Mouse (Mus musculus) embryonic fibroblast, embryonic 13.5 days (primary cell): ENCODE data around the gene Plxnc1. TPM values are rescaled to one million over a fixed set of nuclear protein-coding genes. Genes with fewer than 3 reads are reported as not detected.

Experiments
- H3K27ac ChIP-seq: 2 replicates; pipeline ENCODE4 v1.5.1; 2012; ENCODE audit warnings: low read length, control low read depth, inconsistent platforms; ENCODE audit not compliant: insufficient read depth
- H3K4me1 ChIP-seq: 2 replicates; pipeline ENCODE4 v1.6.1; 2011; ENCODE audit warnings: low read length; ENCODE audit not compliant: control insufficient read depth, insufficient read depth
- H3K4me3 ChIP-seq: 2 replicates; pipeline ENCODE4 v1.5.1; 2011; ENCODE audit warnings: mild to moderate bottlenecking, control low read depth, low read length; ENCODE audit not compliant: insufficient read depth
- CTCF ChIP-seq: IDR thresholded peaks from 2 replicates; pipeline ENCODE4 v1.5.1; 2011; ENCODE audit warnings: mild to moderate bottlenecking, control low read depth, low read length, moderate library complexity, borderline replicate concordance; ENCODE audit not compliant: insufficient read depth
- POLR2A ChIP-seq: IDR thresholded peaks from 2 replicates; pipeline ENCODE4 v1.6.1; 2011; ENCODE audit warnings: low read depth, mild to moderate bottlenecking, control low read depth, low read length, moderate library complexity
- polyA plus RNA-seq: library from polyadenylated mRNA; stranded (reverse); fragments of >200 nt; gene quantifications from 2 replicates; pipeline ENCODE4 v1.2.4, GENCODE M21; 2011; ENCODE audit warnings: low read depth; ENCODE audit not compliant: missing spikeins, insufficient read length

Gene Plxnc1
- polyA plus RNA-seq, 1 experiment = 16.5 TPM

DNA sequence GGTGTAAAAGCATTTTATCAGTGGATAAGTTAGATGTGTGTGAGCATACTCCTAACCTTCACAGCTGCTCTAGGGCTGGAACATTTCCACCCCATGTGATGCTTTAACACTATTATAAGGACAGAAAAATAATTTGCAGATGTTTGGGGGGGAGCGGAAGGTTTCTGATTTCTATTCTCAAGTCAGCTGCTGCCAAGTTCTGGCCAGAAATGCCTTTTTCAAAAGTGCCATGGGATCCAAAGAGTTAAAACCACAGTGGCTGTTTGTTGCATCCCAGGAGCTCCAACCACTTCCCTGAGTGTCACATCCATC lies 139.8 kb downstream of the Plxnc1 start:
- H3K4me3 ChIP-seq = no peak overlapping the region
- H3K27ac ChIP-seq = peak overlapping the region; percentile 58; the same call in 1 of the 2 replicates
- H3K4me1 ChIP-seq = peaks cover 17% of the 10 kb centered on the region
- TF ChIP-seq CTCF (no peak), POLR2A (no peak)

DNA sequence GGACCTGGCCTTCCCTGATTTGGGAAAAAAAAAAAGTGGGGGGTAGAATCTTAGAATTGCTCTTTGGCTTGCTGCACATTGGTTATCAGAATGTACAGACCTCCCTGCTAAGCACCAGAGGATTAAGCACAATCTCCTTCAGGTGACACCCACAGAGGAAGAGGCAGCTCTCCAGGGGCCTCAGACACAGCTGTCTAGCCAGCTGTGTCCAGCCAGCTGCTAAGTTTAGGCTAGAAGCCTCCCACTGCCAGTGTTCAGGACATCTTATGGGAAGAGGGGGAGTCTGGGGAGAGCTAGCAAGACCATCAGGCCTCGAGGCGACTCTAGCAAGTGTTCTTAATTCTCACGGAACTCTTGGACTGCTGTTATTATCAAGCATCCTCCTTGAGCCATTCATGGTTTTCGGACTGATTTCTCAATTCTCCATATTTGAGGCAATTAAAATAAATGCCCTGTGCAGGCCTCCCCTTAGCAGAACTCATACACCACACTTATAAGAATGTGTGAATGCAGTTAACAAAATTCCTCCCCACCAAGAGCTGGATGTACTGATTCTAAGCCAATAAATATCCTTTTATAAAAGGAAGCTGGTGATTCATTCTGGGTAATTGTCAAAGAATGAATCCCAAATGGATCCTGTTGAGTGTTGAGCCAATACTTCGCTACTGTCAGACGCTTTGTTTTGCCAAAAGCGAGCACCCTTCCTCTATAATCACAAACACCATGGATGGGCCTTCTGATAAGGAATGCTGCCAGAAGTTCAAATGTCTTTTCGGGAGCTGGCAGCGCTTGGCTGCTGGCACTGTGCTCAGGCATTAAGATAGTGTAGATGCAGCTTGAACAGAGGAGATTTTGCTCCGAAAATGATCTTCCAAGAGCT lies 140.4 kb downstream of the Plxnc1 start:
- no peak for TF ChIP-seq POLR2A
- TF ChIP-seq CTCF = no peak
- Histone ChIP-seq H3K4me1 (peaks cover 17% of the 10 kb centered on the region), H3K4me3 (no peak overlapping the region), H3K27ac (peak overlapping the region; percentile 73)

DNA sequence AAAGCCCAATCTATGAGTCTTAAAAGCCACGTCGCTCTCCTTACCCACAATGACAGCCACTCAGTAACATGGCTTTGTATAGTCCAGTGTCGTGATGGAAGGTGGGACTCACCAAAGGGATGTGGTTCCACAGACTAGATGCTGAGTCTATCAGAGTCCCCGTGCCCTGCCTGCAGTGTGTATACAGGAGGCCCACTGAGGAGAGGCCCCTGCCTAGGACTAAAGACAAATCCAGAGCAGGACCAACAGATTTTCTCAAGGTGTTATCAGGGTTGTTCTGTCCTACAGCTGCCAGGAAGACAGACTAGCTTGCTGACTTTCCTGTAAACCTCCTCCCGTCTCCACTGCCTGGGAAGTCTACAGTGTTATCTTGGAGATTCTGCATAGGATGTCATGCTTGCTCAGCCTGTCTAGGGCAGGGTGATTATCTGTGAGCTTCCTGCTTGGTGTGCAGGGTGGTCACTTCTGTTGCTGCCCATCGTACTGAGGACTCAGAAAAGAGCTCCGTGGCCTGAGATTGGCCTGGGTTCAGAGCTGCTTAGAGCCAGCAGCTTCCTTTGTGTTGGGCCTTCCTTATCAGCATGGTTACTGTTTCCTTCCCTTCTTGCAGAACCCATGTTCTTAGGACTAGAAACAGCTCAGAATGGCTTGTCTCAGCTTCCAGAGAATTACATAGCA lies 143.8 kb downstream of the Plxnc1 start:
- Histone ChIP-seq H3K4me1 (peaks cover 17% of the 10 kb centered on the region), H3K4me3 (no peak overlapping the region), H3K27ac (no peak overlapping the region)
- TF ChIP-seq POLR2A = no peak
- no peak for TF ChIP-seq CTCF

DNA sequence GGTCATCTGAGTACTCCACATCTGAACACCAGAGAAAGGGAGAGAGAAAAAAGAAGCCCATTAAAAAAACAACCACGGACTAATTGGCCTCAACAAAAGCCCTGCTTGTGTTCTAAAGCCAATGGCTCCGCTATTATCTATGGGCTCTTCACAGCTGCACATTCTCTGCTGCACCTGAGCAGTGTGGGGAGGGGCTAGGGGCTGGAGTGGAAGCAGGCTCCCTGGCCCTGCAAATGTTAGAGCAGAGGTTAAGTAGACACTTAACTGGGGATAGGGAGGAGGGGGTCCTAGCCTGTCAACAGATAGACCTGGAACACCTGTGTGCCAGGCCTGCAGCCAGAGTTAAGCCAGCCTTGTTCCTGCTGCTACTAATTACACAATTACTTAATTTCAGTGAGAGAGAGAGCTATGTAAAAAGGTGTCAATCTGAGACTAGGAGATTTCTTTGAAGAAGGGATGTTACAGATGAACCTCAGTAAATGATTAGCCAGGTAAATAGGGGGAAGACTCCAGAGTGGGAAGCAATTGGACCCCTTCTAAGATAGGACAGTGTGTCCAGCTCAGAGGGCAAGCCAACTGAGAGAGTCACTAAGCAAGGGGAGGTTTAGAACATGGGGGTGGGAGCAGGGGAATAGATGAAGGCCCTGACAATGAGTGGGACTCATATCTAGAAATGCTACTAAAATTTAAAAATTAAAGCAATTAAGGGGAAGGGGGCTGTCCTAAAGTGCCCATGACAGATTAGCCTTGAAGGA lies 145.0 kb downstream of the Plxnc1 start:
- Histone ChIP-seq H3K4me1 (peaks cover 11% of the 10 kb centered on the region), H3K27ac (no peak overlapping the region), H3K4me3 (no peak overlapping the region)
- TF ChIP-seq CTCF (no peak), POLR2A (no peak)

DNA sequence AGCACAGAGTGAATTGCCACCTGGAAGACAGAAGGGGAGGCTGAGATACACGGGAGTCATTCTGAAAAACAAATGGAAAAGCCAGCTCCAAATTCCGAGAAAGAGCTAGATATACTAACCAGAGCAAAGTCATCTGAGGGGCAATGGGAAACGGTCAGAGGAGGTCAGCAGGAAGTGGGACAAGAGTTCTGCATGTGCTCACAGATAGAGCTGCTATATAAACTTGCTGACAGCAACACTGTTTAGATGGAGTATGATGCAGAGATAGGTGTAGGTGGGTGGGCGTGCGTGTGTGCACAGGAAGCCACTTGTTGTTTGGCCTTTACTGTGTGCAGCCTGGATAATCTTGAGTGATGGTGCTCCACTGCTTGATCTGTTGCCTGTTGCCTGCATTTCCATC lies 146.5 kb downstream of the Plxnc1 start:
- H3K27ac ChIP-seq = no peak overlapping the region
- TF ChIP-seq CTCF = no peak
- no peak for TF ChIP-seq POLR2A
- no peaks in the 10 kb centered on the region for H3K4me1 ChIP-seq
- H3K4me3 ChIP-seq = no peak overlapping the region

DNA sequence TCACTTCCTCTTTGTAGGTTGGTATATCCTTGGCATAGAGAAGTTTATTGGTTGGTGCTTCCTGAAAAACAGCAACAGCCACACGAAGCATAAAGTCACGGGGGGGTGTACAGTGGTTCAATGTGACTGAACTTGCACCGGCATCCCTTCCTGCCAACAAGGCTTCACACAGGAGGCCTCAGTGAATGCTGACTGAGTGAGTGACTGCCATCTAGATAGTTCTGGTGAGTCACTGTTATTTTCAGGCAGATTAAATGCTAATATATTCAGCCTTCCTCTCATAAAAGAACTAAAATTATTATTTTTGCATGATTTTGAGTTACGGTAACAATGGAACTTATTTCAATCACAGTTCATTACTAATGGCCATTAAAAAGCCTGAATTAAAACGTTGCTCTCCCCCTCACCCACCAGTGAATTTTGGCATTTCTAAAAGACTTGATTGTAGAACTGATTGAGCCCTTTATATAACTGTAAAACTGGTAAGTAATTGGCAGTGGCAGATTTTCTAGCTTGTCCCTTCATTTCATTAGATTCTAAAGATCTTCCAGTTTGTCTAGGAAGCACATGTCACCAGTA lies 149.9 kb downstream of the Plxnc1 start:
- Histone ChIP-seq H3K4me3 (no peak overlapping the region), H3K4me1 (no peaks in the 10 kb centered on the region), H3K27ac (no peak overlapping the region)
- TF ChIP-seq CTCF = no peak
- TF ChIP-seq POLR2A = no peak

DNA sequence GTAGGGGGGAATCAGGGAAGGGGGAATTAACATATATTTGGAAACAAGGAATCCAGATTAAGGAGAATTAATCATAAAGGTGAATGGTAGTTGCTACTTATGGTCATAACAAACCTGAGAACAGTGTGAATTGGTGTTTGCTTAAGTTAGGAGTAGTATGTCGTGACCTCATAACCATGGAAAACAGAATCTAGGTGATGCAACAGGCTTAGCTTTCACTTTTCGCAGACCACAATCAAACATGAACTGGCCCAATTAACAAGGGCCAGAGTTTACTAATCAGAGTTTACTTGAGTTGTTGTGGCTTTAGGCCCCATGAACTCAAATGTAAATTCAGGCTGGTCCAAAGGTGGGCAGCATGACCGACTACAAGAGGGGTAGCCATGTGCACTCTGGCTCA lies 150.7 kb downstream of the Plxnc1 start:
- Histone ChIP-seq H3K4me1 (0 out of 2 replicates have a peak, but pooled peaks cover 3% of the 10 kb centered on the region), H3K4me3 (no peak overlapping the region), H3K27ac (no peak overlapping the region)
- TF ChIP-seq POLR2A (no peak), CTCF (no peak)

DNA sequence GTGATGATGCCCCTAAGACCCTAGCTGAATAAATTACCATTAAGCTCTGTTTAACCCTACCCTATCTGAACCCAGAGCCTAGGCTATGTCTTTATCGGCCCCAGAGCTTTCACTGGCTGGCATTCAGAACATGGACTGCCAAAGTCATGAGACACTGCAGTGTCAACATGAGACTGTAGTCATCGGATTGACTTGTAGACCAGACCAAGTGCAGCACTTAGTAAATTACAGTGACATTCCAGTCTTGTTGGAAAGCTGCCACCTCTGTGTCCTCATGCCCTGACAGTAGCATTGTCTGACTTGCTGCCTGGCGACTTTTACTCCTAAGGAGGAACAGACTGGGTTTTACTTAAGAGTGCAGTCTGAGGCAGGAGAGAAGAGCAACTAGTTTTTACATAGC lies 155.4 kb downstream of the Plxnc1 start:
- Histone ChIP-seq H3K27ac (no peak overlapping the region), H3K4me1 (0 out of 2 replicates have a peak, but pooled peaks cover 3% of the 10 kb centered on the region), H3K4me3 (no peak overlapping the region)
- TF ChIP-seq POLR2A = no peak
- TF ChIP-seq CTCF = no peak

DNA sequence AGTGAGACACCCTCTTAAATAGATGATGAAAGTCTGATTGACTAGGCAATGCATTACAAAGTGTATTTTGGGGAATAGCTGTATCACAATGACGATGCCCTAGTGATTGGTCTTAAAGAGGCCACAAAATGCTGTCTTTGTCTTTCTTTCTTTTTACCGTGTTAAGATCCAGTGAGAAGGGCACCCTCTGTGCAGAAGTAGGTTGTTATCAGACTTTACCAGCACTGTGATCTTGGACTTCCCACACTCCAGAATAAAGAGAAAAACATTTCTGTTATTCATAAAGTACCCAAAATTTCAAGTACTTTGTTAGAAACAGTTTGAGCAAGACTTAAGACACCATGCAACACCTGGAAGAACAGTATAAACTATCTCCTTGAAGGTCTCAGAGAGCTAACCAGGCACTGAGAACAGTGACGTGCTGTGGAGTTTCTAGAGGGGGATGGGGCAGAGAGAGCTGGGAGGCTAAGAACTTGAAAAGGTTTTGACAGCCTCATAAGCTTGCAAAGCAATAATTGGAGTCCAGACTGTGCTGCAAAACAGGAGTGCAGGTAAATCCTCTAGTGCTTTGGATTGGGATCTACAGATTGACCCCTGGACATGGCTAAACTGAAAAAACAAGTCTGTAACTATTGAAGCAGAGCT lies 163.9 kb downstream of the Plxnc1 start:
- Histone ChIP-seq H3K4me1 (no peaks in the 10 kb centered on the region), H3K27ac (no peak overlapping the region), H3K4me3 (no peak overlapping the region)
- TF ChIP-seq POLR2A (no peak), CTCF (no peak)
